Mouse (Mus musculus) activated CD4-positive, CD25-positive, alpha-beta regulatory T cell (primary cell): ENCODE data around the gene Gm43191. TPM values are rescaled to one million over a fixed set of nuclear protein-coding genes. Genes with fewer than 3 reads are reported as not detected.

ENCODE experiments used
- polyA plus RNA-seq, 2 experiments: library from polyadenylated mRNA; unstranded; fragments of 100-300 nt; shearing (Covaris generic); gene quantifications; one replicate each; pipeline ENCODE4 v1.2.1; 2017

Gene Gm43191
- polyA plus RNA-seq = not detected

GRCm38 (mm10) chr3:116681160-116681559 is at the start of gene Gm43191:
Gm43191 (minus strand) TSS chr3:116681260.

GRCm38 (mm10) chr3:116712436-116712881 is 31.4 kb upstream of the Gm43191 start, which contains the start of gene Slc35a3:
Slc35a3 (minus strand) TSS chr3:116712831.

GRCm38 (mm10) chr3:116662463-116662863 is 18.6 kb downstream of the Gm43191 start, which contains the start of gene Mfsd14a:
Mfsd14a (minus strand) TSS chr3:116662677.

GRCm38 (mm10) chr3:116614295-116614892 is 66.7 kb downstream of the Gm43191 start, which contains the start of gene Trmt13:
Trmt13 (minus strand) TSS chr3:116614587.

GRCm38 (mm10) chr3:116594728-116595602 is 86.1 kb downstream of the Gm43191 start, which contains the start of gene Sass6:
Sass6 (plus strand) TSS chr3:116594982.

Other genes starting within 250 kb of the Gm43191 start
- 10 to 100 TPM; 34.2 to 50.2 TPM for gene Rtca, start 173.1 kb downstream of the Gm43191 start, polyA plus RNA-seq
- 10 to 100 TPM; 11.4 to 15.9 TPM for gene Dbt, start 168.2 kb downstream of the Gm43191 start, polyA plus RNA-seq
- under 1 TPM; 0.42 to 0.79 TPM for gene Lrrc39, start 118.3 kb downstream of the Gm43191 start, polyA plus RNA-seq
- 10 to 100 TPM in 1 of 2 experiments, 1 to 10 TPM in 1; 6.6 to 13.1 TPM for gene Sass6, start 86.3 kb downstream of the Gm43191 start, polyA plus RNA-seq
- gene Trmt13, start 66.7 kb downstream of the Gm43191 start, polyA plus RNA-seq = 10 to 100 TPM; 28.3 to 42.7 TPM
- 100 to 1,000 TPM; 106 to 107 TPM for gene Mfsd14a, start 18.6 kb downstream of the Gm43191 start, polyA plus RNA-seq
- 10 to 100 TPM; 22.3 to 27.0 TPM for gene Slc35a3, start 31.6 kb upstream of the Gm43191 start, polyA plus RNA-seq
- 1 to 10 TPM; 3.6 to 6.1 TPM for gene Agl, start 126.9 kb upstream of the Gm43191 start, polyA plus RNA-seq
- 10 to 100 TPM; 20.1 to 25.4 TPM for gene Frrs1, start 178.2 kb upstream of the Gm43191 start, polyA plus RNA-seq